Mouse (Mus musculus): Measurements from ENCODE around the gene Ncor2.
A peak's percentile ranks its signal among the peaks of the same experiment; 100 is the strongest.
"Not testable (repeated sequence)": the region's sequence is repeated elsewhere in the genome, so short reads cannot be mapped to it uniquely, and the experiment has no call there.

The Ncor2 gene

GRCm38 (mm10) chr5:125179007-125179734 lies at the start of gene Ncor2:
Gene Ncor2 (minus strand): TSS chr5:125179219.
- peak; percentile 79 to 80 for DNase-seq (ENCODE audit: low spot score in 2 of 2)

DNA sequence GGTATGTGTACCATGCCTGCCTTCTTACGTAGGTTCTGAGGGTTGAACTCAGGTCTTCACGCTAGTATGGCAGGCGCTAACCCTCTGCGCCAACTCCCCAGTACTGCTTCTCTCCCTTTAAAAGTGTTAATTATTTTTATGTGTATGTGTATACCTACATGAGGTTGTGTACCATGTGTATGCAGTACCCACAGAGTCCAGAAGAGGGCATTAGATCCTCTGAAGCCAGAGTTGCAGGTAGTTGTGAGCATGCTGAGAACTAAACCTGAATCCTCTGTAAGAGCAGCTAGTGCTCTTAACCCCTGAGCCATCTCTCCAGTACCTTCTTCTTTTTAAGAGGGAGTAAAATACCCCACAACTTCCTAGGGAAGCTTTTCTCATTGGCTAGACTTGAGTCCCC lies 48.7 kb upstream of the Ncor2 start:
- no peak for DNase-seq (ENCODE audit: low spot score in 2 of 2)

DNA sequence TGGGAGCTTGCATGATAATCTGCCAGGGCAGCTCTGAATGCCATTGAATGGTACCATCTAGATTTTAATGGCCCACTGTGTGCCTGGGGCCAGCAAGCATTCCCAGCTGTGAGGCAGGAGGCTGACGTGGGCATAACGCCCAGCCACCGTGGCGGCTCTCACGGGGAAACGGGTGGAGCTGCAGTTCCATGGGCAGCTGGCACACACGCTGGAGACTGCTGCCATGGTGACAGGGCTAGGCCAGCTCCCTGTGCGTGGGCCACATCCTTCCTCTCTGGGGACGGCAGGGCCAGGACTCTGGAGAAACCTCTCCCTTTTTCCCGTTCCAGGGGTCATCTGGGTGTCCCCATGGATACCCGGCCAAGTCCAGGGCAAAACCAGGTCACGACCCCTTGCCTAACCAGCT lies 47.2 kb upstream of the Ncor2 start:
- DNase-seq (ENCODE audit: low spot score in 2 of 2) = peak in 1 of 2 experiments; percentile 14

- DNase-seq (ENCODE audit: low spot score in 2 of 2) = no peak
These were observed 45.9 kb upstream of the Ncor2 start for GRCm38 (mm10) chr5:125224925-125225324.

GRCm38 (mm10) chr5:125223961-125224360 lies 44.9 kb upstream of the Ncor2 start:
- DNase-seq (ENCODE audit: low spot score in 2 of 2) = no peak

- no peak for DNase-seq (ENCODE audit: low spot score in 2 of 2)
These were observed 43.7 kb upstream of the Ncor2 start for GRCm38 (mm10) chr5:125222706-125223105.

GRCm38 (mm10) chr5:125221868-125222267 lies 42.8 kb upstream of the Ncor2 start:
- no peak for DNase-seq (ENCODE audit: low spot score in 2 of 2)

GRCm38 (mm10) chr5:125217426-125218170 lies 38.6 kb upstream of the Ncor2 start:
- DNase-seq (ENCODE audit: low spot score in 2 of 2) = no peak

- DNase-seq (ENCODE audit: low spot score in 2 of 2) = no peak
These were observed 37.0 kb upstream of the Ncor2 start for GRCm38 (mm10) chr5:125215930-125216459.

- no peak for DNase-seq (ENCODE audit: low spot score in 2 of 2)
These were observed 36.4 kb upstream of the Ncor2 start for GRCm38 (mm10) chr5:125215346-125215929.

DNA sequence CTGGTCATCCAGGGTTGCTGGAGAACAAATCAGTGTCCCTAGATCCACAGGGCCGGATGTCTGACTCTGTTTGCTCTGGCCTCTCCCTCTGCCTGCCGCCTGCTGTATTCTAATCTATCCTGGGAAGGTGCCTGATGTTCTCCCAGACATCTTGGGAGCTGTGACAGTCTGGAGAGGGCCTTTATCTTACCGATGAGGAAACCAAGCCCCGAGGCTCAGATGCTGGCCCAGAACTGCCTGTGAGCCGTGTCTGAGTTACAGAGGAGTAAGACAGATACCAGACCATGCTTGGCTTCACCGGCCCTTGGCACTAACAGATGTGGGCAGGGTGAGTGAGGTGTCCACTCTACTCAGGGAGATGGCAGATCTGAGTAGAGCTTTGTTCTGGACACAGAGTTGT lies 35.0 kb upstream of the Ncor2 start:
- no peak for DNase-seq (ENCODE audit: low spot score in 2 of 2)

- not testable (repeated sequence) for DNase-seq (ENCODE audit: low spot score in 2 of 2)
These were observed 25.9 kb upstream of the Ncor2 start for GRCm38 (mm10) chr5:125204910-125205309.

- no peak for DNase-seq (ENCODE audit: low spot score in 2 of 2)
These were observed 25.3 kb upstream of the Ncor2 start for GRCm38 (mm10) chr5:125204199-125204815.

DNA sequence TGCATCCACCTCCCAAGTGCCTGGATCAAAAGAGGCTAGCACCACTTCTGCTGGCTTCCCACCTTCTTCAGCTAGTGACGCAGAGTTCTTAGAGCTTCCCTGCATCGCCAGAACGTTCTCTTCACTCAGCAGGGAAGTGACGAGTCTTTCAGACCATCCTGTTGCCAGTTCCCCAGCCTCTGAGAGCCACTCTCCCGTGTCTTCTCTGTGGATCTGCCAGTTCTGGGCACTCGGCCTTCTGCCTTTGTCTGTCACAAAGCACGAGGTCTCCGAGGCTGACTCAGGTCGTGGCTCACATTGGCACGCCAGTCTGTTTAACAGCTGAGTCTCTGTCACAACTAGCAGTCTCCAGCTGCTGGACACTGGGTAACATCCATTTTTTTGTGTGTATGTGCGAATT lies 24.7 kb upstream of the Ncor2 start:
- DNase-seq (ENCODE audit: low spot score in 2 of 2) = no peak

GRCm38 (mm10) chr5:125203099-125203498 lies 24.1 kb upstream of the Ncor2 start:
- DNase-seq (ENCODE audit: low spot score in 2 of 2) = no peak

DNA sequence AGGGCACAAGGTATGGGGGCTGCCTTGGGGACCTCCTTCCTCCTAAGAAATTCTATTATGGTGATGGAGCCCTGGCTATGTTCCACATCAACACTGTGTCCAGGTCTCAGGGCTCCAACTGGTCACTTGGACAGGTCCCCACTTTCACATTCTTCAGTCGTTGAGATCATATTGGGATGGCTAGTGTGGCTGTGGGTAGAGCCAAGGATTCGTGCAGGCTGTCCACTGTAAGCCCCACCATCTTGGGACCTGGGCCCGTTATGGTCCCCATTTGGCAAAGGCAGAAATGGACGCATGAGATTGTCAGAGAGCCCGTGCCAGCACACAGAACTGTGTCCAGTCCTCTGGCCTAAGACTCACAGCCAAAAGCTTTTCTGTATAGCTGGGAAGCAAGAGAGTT lies 23.1 kb upstream of the Ncor2 start:
- no peak for DNase-seq (ENCODE audit: low spot score in 2 of 2)

- no peak for DNase-seq (ENCODE audit: low spot score in 2 of 2)
These were observed 20.1 kb upstream of the Ncor2 start for GRCm38 (mm10) chr5:125199086-125199485.

- DNase-seq (ENCODE audit: low spot score in 2 of 2) = not testable (repeated sequence)
These were observed 18.3 kb upstream of the Ncor2 start for GRCm38 (mm10) chr5:125197325-125197724.

DNA sequence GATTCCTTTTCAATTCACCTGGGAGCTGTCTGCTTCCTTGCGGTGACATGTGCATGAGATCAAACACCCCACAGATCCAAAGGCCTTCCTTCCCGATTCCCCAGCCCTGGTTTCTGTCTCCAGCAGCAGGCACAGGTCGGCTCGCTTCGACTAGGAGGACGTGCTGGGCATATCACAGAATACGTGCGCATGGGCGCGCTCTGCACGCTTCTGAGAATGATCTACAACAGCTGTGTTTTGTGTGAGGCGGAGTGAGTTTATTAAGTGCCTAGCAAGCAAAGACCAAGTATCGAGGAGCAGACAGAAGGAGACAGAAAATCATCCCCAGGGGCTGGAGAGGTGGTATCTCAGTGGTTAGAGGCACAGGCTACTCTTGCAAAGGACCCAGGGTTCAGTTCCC lies 17.0 kb upstream of the Ncor2 start:
- no peak for DNase-seq (ENCODE audit: low spot score in 2 of 2)

GRCm38 (mm10) chr5:125195142-125195541 lies 16.1 kb upstream of the Ncor2 start:
- no peak for DNase-seq (ENCODE audit: low spot score in 2 of 2)

GRCm38 (mm10) chr5:125193478-125194439 lies 14.7 kb upstream of the Ncor2 start:
- no peak for DNase-seq (ENCODE audit: low spot score in 2 of 2)
